Mouse (Mus musculus): ENCODE measurements at regions not wholly inside any gene's neighbourhood (a gene's known extent, or its start where the extent isn't known, plus 50 kb on each side); places are given as distances from the start of the nearest gene placed in this dataset.

GRCm38 (mm10) chr13:103460499-103460898, 126.2 kb upstream of the Mast4 start:
- TF ChIP-seq CTCF (IDR thresholded peaks at IDR 0.05) (no peak), EP300 (IDR thresholded peaks at IDR 0.05) (no peak)

Measured in lung, postnatal 0 days (tissue).